Mouse (Mus musculus) heart, adult 9 months (tissue): ENCODE measurements around the gene Zswim8.
A peak's percentile ranks its signal among the peaks of the same experiment; 100 is the strongest.
"Not testable (repeated sequence)": the region's sequence is repeated elsewhere in the genome, so short reads cannot be mapped to it uniquely, and the experiment has no call there.

Source experiments
- DNase-seq, 2 experiments: peaks; one replicate each; pipeline ENCODE4 v3.0.0; 2022; ENCODE audit warnings: low spot score in 2 of 2

Zswim8 gene

DNA sequence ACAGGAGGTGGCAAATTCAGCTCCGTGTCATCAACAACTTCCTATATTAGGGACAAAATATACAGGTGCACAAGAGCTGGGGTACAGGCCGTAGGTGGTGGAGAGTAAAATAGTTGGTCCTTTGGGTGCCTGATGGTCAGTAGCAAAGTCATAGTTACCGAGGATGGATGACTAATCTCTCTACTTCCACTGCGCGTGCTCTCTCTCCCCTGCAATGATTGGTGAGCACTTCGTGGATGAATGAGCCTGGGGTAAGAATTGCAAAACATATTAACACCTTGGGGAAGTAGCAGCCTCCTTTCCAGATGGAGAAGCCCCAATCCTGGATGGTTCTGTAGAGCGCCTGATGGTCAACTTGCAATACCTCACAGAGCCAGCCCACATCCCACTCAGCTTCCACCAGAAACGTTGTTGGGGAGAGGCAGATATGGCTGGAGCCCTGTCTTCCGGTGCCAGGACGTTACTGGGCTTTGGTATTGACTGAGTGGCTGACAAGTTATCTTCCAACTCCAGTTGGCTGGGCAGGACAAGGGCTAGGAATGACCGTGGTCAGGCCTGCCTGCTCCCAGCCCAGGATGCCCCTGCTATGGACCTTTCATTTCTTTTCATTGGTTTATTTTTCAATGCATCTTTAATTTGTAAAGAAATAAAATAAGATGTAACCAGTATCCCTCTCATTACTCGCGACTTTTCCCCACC, 13.0 kb upstream of the Zswim8 start:
- DNase-seq: peak in 1 of 2 experiments; percentile 32

DNA sequence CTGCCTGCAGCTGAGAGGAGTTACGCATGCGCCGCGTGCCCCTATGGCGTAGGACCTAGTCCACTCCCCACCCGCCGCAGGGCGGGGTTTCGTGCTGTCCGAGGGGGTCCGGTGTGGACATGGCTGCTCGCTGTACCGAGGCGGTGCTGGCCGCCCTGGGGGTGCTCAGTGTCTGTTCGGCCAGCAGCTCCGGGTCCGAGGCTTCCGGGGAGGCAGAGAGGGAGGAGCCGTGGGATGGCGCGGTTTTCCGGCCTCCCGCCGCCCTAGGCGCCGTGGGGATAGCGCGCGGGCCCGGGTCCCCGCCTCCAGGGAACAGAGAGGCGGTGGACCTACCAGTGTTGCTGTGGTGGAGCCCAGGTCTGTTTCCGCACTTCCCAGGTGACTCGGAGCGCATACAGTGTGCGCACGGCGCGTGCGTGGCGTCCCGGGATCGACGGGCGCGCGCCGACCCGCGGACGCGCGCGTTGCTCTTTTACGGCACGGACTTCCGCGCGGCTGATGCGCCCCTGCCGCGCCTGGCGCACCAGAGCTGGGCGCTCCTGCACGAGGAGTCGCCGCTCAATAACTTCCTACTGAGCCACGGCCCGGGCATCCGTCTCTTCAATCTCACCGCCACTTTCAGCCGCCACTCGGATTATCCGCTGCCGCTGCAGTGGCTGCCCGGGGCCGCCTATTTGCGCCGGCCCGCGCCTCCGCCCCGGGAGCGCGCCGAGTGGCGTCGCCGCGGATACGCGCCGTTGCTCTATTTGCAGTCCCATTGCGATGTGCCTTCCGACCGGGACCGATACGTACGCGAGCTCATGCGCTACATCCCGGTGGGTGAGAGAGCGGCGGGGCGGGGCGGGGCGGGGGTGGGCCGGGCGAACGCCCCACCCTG, 12.2 kb upstream of the Zswim8 start, which contains the start of gene Fut11:
Gene Fut11 (plus strand): TSS at position 85 of the 877 bp plus-strand sequence.
- peak; percentile 88 to 90 for DNase-seq

DNA sequence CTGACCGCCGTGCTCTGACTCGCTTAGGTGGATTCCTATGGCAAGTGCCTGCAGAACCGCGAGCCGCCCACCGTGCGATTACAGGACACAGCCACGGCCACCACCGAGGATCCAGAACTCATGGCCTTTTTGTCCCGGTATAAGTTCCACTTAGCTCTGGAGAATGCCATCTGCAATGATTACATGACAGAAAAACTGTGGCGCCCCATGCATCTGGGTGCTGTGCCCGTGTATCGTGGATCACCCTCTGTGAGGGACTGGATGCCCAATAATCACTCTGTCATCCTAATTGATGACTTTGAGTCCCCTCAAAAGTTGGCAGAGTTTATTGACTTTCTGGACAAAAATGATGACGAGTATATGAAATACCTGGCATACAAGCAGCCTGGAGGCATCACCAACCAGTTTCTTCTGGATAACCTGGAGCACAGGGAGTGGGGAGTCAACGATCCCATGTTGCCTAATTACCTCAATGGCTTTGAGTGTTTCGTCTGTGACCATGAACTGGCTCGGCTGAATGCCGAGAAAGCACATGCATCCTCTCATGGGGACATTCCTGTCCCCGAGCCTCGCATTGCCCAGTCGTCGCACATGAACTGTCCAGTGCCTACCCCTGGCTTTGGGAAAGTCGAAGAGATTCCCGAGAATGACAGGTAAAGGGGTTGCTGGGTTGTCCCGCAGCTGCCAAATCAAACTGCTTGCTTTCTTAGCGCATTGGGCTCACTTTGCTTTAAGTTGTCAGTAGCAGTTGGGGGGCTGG, 11.4 kb upstream of the Zswim8 start:
- DNase-seq: peak; percentile 30 to 40

DNA sequence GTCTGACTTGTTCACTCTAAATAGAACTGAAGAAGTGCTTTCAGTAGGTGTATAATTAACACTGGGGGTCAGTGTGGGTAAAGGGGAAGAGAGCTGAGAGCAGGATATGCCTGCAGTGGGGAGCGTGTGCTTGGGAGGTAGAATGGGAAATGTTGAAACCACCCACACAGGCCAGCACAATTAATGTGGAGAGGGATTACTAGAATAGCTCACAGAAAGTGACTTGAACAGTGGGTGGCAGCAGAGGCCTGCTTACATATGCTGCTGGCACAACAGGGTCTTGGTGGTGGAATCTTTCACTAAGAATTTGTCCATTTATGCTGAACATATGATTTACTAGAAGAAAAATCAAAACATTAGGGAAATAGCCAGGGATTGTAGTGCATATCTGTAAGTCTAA, 10.4 kb upstream of the Zswim8 start:
- DNase-seq: peak; percentile 43 to 50

DNA sequence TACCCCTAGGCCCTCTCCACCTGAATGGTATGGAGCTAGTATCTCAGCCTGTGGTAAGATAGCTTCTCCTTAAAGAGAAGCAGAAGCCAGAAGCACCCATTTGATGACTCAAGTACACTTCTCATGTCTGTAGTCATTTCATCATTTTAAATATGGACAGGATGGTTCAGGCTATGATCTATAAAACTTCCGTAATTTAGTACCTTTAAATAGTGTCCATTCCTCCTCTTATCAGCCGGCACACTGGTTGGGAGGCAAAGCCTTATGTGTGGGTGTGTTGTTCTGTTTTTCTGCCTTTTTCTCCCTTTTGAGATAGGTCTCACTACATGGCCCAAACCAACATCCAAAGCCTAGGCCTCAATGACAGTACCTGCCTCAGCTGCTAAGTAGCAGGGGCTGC, 8.8 kb upstream of the Zswim8 start:
- DNase-seq: no peak

DNA sequence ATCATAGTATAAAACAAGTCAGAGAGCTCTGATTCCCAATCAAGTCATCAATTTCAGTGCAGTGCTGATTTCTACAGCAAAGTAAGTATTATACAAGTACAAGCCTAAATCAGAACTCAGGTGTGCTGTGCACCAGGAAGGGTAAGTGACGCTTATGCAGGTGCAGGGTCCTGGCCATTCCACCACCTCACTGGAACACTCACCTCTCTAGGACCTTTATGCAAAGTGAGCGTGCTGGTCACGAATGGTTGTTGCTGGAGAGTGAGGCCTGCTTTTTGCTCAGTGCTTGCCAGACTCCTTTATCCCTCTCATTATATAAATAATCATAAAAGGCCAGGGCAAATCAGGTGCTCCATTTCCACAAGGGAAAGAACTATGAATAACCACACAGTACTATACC, 7.0 kb upstream of the Zswim8 start:
- DNase-seq: no peak

DNA sequence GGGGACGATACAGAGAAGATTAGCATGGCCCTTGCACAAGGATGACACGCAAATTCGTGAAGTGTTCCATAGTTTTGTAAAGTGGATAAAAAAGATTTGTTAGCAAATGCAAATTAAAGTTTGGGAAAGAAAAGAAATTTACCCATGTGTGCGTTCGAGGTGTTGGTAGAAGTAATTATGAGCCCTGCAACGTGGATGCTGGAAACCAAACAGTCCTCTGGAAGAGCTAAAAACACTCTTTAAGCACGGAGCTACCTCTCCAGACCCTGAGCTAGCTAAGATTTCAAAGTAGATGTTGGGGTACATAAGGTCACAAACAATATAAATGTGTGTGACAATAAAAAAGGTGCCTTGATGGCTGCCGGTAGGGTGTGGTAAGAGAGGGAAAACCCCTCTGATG, 5.8 kb upstream of the Zswim8 start:
- no peak for DNase-seq

DNA sequence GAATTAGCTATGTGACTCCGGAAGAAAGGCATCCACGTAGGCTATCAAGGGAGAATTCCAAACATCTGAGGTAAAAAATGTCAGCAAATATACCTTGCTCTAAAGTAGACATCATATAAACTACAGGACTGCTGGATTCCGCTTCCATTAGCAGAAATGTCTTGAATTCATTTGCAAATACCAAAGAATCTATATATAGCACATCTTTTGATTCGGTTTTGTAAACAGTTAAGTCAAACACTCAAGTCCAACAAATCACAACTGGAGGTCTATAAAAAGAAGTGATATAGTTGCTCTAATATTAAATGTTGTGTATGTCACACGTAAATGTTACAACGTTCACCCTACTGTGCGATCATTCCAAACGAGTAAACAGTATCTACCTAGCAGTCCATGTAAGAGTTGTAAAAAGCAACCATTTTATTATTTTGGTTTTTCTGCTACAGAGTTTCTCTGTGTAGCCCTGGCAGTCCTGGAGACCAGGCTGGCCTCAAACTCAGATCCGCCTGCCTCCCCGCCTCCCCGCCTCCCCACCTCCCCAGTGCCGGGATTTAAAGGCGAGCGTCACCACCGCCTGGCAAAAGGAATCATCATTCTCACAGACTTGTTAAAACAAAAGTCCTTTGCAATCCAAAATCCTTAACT, 5.1 kb upstream of the Zswim8 start:
- no peak for DNase-seq

DNA sequence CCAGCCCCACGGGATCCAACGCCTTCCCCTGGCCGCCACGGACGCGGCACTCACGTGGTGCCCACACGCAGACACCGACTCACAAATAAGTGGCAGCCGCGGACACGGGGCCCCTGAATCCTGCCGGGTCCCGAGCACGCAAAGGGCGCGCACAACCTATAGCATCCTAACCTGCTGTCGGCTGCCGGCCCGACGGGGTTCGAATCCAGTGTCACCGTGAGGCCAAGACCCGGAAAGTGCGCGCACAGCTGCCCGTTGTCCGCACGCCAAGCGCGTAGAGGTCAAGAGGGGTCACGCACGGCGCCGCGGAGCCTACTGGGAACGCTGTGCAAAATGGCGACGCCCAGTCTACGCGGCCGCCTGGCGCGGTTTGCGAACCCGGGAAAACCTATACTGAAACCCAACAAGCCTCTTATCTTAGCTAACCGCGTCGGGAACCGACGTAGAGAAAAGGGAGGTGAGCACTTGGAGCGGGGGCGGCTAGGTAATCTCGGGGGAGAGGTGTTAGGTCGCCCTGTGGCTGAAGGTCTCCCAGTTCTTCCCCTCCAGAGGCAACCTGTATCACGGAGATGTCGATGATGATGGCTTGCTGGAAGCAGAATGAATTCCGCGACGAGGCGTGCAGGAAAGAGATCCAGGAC, 4.5 kb upstream of the Zswim8 start, which contains the start of gene Chchd1:
Gene Chchd1 (plus strand): TSS at position 266 of the 641 bp plus-strand sequence.
- DNase-seq: peak; percentile 84 to 90

DNA sequence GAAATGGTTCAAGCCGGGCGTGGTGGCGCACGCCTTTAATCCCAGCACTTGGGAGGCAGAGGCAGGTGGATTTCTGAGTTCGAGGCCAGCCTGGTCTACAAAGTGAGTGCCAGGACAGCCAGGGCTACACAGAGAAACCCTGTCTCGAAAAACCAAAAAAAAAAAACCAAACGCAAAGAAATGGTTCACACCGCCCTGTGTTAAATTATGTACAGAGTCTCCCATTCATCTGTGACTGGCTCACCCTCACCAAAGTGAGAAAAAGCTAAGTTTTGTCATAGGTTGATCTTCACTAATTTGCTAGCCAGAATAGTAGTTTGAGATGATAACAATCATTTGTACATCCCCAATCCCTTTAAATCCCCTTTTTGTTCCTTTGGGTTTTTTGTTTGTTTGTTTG, 3.9 kb upstream of the Zswim8 start:
- DNase-seq: not testable (repeated sequence)

DNA sequence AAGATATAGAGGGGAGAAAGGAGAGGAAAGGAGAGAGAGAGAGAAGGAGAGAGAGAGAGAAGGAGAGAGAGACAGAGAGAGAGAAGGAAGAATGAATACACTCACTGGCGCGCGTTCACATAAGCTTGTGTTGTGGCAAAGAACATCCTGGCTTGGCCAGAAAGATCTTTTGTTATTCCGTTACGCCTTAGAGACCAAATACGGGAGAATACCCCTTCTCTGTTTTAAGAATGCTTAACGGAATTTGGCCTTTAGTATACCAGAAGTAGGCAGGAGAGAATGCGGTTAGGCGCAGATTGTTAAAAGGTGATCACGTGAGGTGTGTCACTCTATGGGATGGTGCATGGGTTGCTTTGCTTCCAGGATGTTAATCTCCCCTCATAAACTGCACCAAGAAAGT, 887 bp downstream of the Zswim8 start:
- no peak for DNase-seq

DNA sequence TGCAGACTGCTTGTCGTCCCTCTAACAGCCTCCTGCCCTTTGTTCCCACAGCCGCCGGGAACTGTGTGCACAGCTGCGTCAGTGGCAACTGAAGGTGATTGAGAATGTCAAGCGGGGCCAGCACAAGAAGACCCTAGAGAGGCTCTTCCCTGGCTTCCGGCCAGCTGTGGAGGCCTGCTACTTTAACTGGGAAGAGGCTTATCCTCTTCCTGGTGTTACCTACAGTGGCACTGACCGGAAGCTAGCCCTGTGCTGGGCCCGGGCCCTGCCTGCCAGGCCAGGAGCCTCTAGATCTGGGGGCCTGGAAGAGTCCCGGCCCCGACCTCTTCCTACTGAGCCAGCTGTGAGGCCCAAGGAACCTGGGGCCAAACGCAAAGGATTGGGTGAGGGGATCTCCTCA, 6.5 kb downstream of the Zswim8 start:
- no peak for DNase-seq

DNA sequence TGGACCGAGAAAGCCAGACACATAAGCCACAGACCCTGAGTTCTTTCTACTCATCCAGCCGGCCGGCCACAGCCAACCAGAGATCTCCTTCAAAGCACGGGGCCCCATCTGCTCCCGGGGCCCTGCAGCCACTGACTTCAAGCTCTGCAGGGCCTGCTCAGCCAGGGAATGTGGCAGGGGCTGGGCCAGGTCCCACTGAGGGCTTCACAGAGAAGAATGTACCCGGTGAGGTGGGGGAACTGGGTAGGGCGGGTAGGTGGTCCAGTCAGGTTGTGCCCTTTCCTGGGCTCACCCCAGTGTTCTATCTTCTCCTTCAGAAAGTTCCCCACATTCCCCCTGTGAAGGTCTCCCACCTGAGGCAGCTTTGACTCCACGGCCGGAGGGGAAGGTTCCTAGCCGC, 11.1 kb downstream of the Zswim8 start:
- DNase-seq: no peak

DNA sequence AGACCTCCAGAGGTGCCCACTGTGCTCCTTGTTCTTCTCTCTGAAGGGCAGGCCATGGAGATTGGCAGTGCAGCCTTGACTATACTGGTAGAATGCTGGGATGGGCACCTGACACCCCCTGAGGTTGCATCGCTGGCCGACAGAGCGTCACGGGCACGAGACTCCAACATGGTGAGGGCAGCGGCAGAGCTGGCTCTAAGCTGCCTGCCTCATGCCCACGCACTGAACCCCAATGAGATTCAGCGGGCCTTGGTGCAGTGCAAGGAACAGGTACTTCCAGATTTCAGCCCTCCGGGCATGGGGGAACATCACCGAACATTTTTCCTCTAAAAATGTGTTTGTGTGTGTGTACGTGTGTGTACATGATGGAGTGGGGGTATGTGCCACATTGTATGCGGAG, 12.4 kb downstream of the Zswim8 start:
- no peak for DNase-seq

DNA sequence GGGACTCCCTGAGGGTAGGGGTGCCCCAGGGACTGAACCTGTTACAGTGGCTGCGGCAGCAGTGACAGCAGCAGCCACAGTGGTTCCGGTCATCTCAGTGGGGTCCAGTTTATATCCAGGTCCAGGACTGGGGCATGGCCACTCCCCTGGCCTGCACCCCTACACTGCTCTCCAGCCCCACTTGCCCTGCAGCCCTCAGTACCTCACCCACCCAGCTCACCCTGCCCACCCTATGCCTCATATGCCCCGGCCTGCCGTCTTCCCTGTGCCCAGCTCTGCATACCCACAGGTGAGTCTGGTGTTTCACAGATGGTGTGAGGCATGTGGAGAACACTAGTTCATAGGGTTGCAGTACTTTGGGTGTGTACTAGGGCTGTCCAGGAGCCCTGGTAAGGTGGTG, 14.0 kb downstream of the Zswim8 start:
- DNase-seq: no peak

DNA sequence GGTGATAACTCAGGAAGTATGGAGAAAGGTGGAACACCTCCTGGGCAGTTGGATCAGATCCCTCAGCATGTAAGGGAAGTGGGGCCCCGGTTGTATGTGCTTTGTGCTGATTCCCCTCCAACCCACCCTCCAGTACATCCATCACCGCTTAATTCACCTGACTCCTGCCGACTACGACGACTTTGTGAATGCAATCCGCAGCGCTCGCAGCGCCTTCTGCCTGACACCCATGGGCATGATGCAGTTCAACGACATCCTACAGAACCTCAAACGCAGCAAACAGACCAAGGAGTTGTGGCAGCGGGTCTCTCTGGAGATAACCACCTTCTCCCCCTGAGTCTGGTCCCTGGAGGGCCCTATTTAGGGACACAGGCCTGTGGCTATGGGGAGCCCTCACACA, 15.7 kb downstream of the Zswim8 start:
- no peak for DNase-seq

DNA sequence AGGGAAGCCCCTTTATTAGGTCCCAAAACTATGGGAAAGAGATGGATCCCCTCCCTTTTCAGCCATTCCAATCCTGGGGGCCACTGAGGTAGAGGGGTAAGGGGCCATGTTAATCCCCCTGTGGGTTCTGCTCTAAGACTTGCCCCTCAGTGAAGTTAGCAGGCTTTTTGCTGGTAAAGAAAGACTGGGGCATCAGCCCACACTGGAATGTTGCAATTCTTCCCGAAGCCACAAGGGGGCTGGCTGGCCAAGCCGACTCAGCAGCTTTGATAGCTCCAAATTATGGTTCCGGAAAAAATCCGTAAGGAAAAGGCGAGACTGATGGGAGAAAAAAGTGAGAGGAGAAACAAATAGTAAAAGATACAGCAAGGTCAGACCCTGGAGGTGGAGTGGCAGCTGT, 16.7 kb downstream of the Zswim8 start:
- peak in 1 of 2 experiments; percentile 58 for DNase-seq

DNA sequence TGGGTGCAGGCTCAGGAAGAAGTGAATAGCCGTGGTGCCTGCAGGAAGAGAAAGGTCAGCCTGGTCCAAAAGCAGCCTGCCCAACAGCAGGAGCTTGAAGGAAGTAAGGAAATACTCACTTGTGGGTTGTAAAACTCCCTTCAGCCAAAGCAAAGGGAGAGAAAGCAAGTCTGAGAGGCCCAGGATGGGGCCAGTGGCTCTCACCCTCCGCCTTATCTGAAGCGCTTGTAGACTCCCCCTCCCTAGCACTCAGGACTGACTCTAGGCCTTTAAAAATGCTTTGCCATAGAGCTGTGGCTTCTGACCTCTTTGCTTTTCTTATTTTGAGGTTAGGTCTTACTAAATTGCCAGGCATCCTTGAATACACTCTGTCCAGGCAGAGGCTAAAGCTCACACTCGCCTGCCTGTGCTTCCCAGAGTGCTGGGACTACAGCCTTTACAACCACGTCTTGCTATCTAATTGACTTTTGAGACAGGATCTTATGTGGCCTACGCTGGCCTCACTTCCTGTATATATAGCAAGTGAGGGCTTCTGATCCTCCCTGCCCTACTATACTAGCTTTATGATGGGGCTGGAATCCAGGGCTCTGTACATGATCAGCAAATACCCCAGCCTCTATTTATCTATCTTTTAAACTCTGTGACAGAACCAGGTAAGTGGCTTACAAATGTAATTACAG, 18.4 kb downstream of the Zswim8 start:
- no peak for DNase-seq

DNA sequence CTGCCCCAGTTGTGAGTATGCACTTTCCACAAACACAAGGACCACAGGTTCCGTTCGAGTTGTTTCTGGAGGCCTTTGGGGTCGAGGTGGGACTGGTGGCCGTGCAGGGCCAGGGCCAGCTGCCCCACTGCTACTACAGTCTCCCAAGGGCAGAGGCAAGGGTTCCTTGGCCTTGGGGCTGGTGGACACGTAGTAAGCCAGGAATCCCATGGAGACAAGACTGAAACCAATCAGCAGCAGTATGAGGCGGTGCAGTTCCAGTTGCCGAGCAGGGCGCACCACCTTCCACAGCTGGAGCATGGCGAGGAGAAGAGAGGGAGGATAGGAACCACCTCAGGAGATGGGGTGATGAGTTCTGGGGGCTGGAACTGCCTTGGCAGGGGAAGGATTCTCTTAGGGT, 22.5 kb downstream of the Zswim8 start:
- DNase-seq: no peak

DNA sequence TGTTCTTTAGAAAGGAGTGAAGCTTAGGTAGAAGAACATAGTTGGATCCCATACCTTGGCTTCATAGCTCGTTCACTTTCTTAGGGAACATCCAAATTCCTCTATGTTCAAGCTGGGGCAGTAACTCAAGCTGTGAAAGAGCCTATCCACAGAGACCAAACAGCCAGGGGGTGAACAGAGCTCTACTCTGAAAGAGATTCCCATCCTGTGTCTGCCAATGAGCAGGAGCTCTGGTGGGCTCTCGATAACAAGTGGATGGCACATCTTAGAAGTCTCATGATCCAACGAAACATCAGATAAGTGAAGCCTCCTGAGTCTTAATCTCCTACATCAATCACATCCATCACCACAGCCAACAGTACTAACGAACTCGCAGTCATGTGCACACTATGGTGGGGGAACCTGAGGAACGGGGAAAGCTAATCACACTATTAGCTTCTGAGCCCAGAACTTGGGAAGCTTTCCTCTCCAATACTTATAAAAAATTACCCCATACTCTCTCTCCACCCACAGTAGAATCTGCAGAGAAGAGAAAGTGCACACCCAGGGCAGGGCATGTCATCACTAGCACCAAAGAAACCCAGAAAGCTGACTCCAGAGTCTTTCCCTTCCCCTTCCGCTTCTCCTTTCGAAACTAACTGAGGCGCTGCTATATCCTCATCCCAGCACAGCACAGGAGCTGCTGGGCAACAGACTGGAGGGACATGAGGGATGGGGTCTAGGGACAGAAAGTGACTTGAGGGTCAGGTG, 23.7 kb downstream of the Zswim8 start:
- DNase-seq: peak in 1 of 2 experiments; percentile 35
